In the genomic region with DNA sequence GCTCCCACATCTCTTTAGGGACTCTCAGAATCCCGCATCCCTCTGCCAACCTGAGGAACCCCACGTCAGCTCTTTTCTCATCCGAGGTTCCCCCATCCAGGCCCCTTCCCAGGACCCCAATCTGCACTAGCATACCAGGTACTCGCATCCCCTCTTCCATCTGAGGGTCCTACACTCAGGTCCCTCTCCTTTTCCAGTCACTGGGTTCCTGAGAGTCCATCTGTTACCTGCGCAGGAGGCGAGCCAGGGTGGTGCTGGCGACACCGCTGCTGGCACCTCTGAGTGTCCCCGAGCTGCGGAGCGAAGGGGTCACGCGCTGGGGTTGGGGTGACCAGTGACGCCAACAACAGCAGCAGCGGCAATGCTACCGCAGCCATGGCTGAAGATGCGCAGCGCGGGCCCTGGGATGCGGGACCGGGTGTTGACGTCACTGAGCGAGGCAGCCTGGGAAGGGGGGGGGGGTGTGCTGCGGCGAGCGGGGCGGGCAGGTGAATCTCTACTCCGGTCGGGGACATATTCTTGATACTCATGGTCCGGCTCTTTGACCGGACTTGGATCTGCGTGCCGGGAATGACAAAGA, we compare ENCODE assay signal across 8 mouse cellular contexts. TPM values are rescaled to one million over a fixed set of nuclear protein-coding genes. Genes with fewer than 3 reads are reported as not detected.
DNase-seq lines count a peak whose midpoint lies in the region; ATAC-seq and TF ChIP-seq lines count a peak whose summit lies in the region.

A gene (minus strand): TSS at position 418 of the 580 bp plus-strand sequence.

- peak within 1 kb of the TSS; percentile 43 for H3K9ac ChIP-seq in limb, embryonic 14.5 days (ENCODE audit: low read depth, low read length, severe bottlenecking)

- no peaks in the 10 kb centered on the region for H3K9me3 ChIP-seq in hindbrain, embryonic 10.5 days
- no peaks in the 10 kb centered on the region for H3K9me3 ChIP-seq in limb, embryonic 14.5 days (ENCODE audit: control insufficient read depth, low read length)

- peak within 1 kb of the TSS; percentile 68 for H3K4me2 ChIP-seq in limb, embryonic 14.5 days (replicated peaks; ENCODE audit: low read depth, low read length, severe bottlenecking)

- H3K4me3 ChIP-seq in layer of hippocampus, adult 2 months, result peak within 1 kb of the TSS; percentile 81
- H3K4me3 ChIP-seq in hindbrain, embryonic 10.5 days, result peak within 1 kb of the TSS; percentile 49
- peak within 1 kb of the TSS; percentile 31 for H3K4me3 ChIP-seq in limb, embryonic 14.5 days (replicated peaks; ENCODE audit: low read length)

- no peaks in the 10 kb centered on the region for H3K36me3 ChIP-seq in hindbrain, embryonic 10.5 days
- H3K36me3 ChIP-seq in limb, embryonic 14.5 days (ENCODE audit: control insufficient read depth, insufficient read depth, low read length), result no peaks in the 10 kb centered on the region

- DNase-seq in layer of hippocampus, adult 2 months (ENCODE audit: low spot score in 2 of 2), result peak; percentile 51 to 60
- no peak for DNase-seq in layer of hippocampus, adult 9-10 months (ENCODE audit: low spot score)
- DNase-seq in cerebellum, adult 9-11 months, result peak; percentile 82
- no peak for DNase-seq in hindbrain, embryonic 10.5 days (ENCODE audit: low spot score)
- DNase-seq in limb, embryonic 14.5 days (ENCODE audit: low spot score), result no peak
- peak; percentile 67 for DNase-seq in right cerebral cortex, postnatal 4 days
- no peak for DNase-seq in gastrocnemius, postnatal 10 days
- no peak for DNase-seq in adipocyte (ENCODE audit: low spot score)

- peaks cover 65% of the 10 kb centered on the region for H3K4me1 ChIP-seq in hindbrain, embryonic 10.5 days (replicated peaks)
- peaks cover 47% of the 10 kb centered on the region for H3K4me1 ChIP-seq in limb, embryonic 14.5 days (ENCODE audit: control insufficient read depth, insufficient read depth, low read length)

- TF ChIP-seq POLR2A in limb, embryonic 14.5 days (IDR thresholded peaks at IDR 0.05; ENCODE audit: borderline replicate concordance, extremely low read depth, insufficient read depth, insufficient read length), result no peak

- ATAC-seq in limb, embryonic 14.5 days (ENCODE audit: low FRiP score, low read depth), result no peak

- TF ChIP-seq CTCF in layer of hippocampus, adult 2 months (conservative IDR thresholded peaks at IDR 0.05), result no peak

- H3K27me3 ChIP-seq in hindbrain, embryonic 10.5 days (ENCODE audit: insufficient read depth, poor library complexity, severe bottlenecking), result peaks cover 100% of the 10 kb centered on the region
- peaks cover 40% of the 10 kb centered on the region for H3K27me3 ChIP-seq in limb, embryonic 14.5 days (ENCODE audit: control insufficient read depth, insufficient read depth, low read length)

- WGBS in hindbrain, embryonic 10.5 days, result 4% methylated on average over 33 of the region's 33 CpGs
- 10% methylated on average over 33 of the region's 33 CpGs for WGBS in limb, embryonic 14.5 days

- peak within 1 kb of the TSS; percentile 97 for H3K27ac ChIP-seq in layer of hippocampus, adult 2 months
- H3K27ac ChIP-seq in hindbrain, embryonic 10.5 days, result peak within 1 kb of the TSS; percentile 71
- no peak within 1 kb of the TSS for H3K27ac ChIP-seq in limb, embryonic 14.5 days (replicated peaks; ENCODE audit: low read depth, low read length)

RNA-seq across cellular contexts. Expression of the gene that starts here (rescaled TPM):
- 100 to 1,000 TPM; 321 to 339 TPM for total RNA-seq in layer of hippocampus, adult 2 months (2021)
- 11.1 and 11.5 TPM in 2 replicates for polyA plus RNA-seq in hindbrain, embryonic 10.5 days (2016; fragmentation: Nextera tagmentation; extraction: Ambion mirVana)
- polyA plus RNA-seq in limb, embryonic 14.5 days (2012; rRNA removed), result 13.1 and 17.7 TPM in 2 replicates
- 15.7 and 17.5 TPM in 2 replicates for polyA plus RNA-seq in limb, embryonic 14.5 days (2014; fragmentation: Nextera tagmentation; extraction: Ambion mirVana)
- under 1 TPM; 0.18 to 0.26 TPM for total RNA-seq in gastrocnemius, postnatal 10 days (2021)

Comparison
In these comparisons a context has a peak if more than half of its experiments do, and no peak if none do; other contexts are left out.
1. RNA of the gene that starts here (total RNA-seq): 321 to 339 TPM in layer of hippocampus, adult 2 months; 0.18 to 0.26 TPM in gastrocnemius, postnatal 10 days; every median in the first group is over 100 times any median in the second.
2. DNase-seq: peak in layer of hippocampus, adult 2 months (2 of 2), cerebellum, adult 9-11 months (single experiment) and right cerebral cortex, postnatal 4 days (single experiment); none in layer of hippocampus, adult 9-10 months (single experiment), hindbrain, embryonic 10.5 days (single experiment), limb, embryonic 14.5 days (single experiment), gastrocnemius, postnatal 10 days (single experiment) and adipocyte (single experiment).
3. H3K4me3 ChIP-seq: peak in every context shown above with its lines; median percentile 81 in layer of hippocampus, adult 2 months; 49 in hindbrain, embryonic 10.5 days; 31 in limb, embryonic 14.5 days.